Mouse (Mus musculus): Measurements from ENCODE around the gene Acp7. TPM values are rescaled to one million over a fixed set of nuclear protein-coding genes. Genes with fewer than 3 reads are reported as not detected.
"Not testable (repeated sequence)": the region's sequence is repeated elsewhere in the genome, so short reads cannot be mapped to it uniquely, and the experiment has no call there.

Gene Acp7
- 0.41 and 16.5 TPM in 2 replicates for polyA plus RNA-seq (2012; rRNA removed)

GRCm38 (mm10) chr7:28631073-28631472 is at the start of gene Acp7:
Gene Acp7, minus strand, starts transcription at chr7:28631332.
- no peak for TF ChIP-seq CTCF (IDR thresholded peaks at IDR 0.05; ENCODE audit: insufficient read depth, low read length)
- no peak for TF ChIP-seq POLR2A (IDR thresholded peaks at IDR 0.05; ENCODE audit: borderline replicate concordance, extremely low read depth, low read depth, low read length)
- WGBS, result 29% methylated on average over 10 of the region's 10 CpGs
- Histone ChIP-seq H3K4me1 (ENCODE audit: control insufficient read depth, insufficient read depth, low read length) (no peaks in the 10 kb centered on the region), H3K4me3 (replicated peaks; ENCODE audit: extremely low read depth, low read depth, low read length) (no peak within 1 kb of the TSS)
- DNase-seq, result no peak

GRCm38 (mm10) chr7:28677624-28678023 is 46.5 kb upstream of the Acp7 start:
- no peak overlapping the region for H3K4me3 ChIP-seq (replicated peaks; ENCODE audit: extremely low read depth, low read depth, low read length)
- WGBS, result 88% methylated on average over 8 of the region's 8 CpGs
- no peaks in the 10 kb centered on the region for H3K4me1 ChIP-seq (ENCODE audit: control insufficient read depth, insufficient read depth, low read length)
- no peak for DNase-seq
- TF ChIP-seq CTCF (IDR thresholded peaks at IDR 0.05; ENCODE audit: insufficient read depth, low read length) (no peak), POLR2A (IDR thresholded peaks at IDR 0.05; ENCODE audit: borderline replicate concordance, extremely low read depth, low read depth, low read length) (no peak)

- WGBS, result 68% methylated on average over 13 of the region's 13 CpGs
- TF ChIP-seq CTCF (IDR thresholded peaks at IDR 0.05; ENCODE audit: insufficient read depth, low read length) (no peak), POLR2A (IDR thresholded peaks at IDR 0.05; ENCODE audit: borderline replicate concordance, extremely low read depth, low read depth, low read length) (no peak)
- H3K4me1 ChIP-seq (ENCODE audit: control insufficient read depth, insufficient read depth, low read length), result no peaks in the 10 kb centered on the region
- H3K4me3 ChIP-seq (replicated peaks; ENCODE audit: extremely low read depth, low read depth, low read length), result no peak overlapping the region
- DNase-seq, result no peak
Measured at GRCm38 (mm10) chr7:28676811-28677541, 45.8 kb upstream of the Acp7 start.

DNA sequence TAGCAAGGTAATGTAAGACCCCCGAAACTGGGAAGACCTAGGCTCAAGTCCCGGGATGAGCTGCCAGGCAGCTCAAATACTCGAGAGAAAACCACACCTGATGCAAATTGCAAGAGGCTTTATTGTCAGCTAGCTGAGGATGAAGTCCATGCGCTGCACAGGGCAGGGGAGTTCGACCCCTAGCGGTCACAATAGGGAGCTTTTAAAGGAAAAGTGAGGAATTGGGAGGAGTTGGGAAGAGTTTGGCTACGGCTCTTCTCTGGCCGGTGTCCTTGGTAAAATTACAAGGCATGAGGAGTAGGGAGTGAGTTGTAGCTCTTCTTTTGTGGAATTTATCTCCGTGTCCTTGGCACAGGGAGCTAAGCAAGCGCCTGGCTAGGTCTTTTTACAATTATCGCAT is 44.6 kb upstream of the Acp7 start:
- H3K4me3 ChIP-seq (replicated peaks; ENCODE audit: extremely low read depth, low read depth, low read length), result no peak overlapping the region
- TF ChIP-seq POLR2A (IDR thresholded peaks at IDR 0.05; ENCODE audit: borderline replicate concordance, extremely low read depth, low read depth, low read length) (no peak), CTCF (IDR thresholded peaks at IDR 0.05; ENCODE audit: insufficient read depth, low read length) (peak; percentile 49)
- no peaks in the 10 kb centered on the region for H3K4me1 ChIP-seq (ENCODE audit: control insufficient read depth, insufficient read depth, low read length)
- DNase-seq, result no peak
- 39% methylated on average over 11 of the region's 11 CpGs for WGBS

GRCm38 (mm10) chr7:28674994-28675393 is 43.9 kb upstream of the Acp7 start:
- WGBS, result 60% methylated on average over 9 of the region's 9 CpGs
- no peak for TF ChIP-seq POLR2A (IDR thresholded peaks at IDR 0.05; ENCODE audit: borderline replicate concordance, extremely low read depth, low read depth, low read length)
- TF ChIP-seq CTCF (IDR thresholded peaks at IDR 0.05; ENCODE audit: insufficient read depth, low read length), result no peak
- DNase-seq, result no peak

GRCm38 (mm10) chr7:28672786-28673185 is 41.7 kb upstream of the Acp7 start:
- not testable (repeated sequence) for DNase-seq; H3K4me3 ChIP-seq (replicated peaks; ENCODE audit: extremely low read depth, low read depth, low read length); H3K4me1 ChIP-seq (ENCODE audit: control insufficient read depth, insufficient read depth, low read length)
- 63% methylated on average over 5 of the region's 5 CpGs for WGBS

More at GRCm38 (mm10) chr7:28674994-28675393, 43.9 kb upstream of the Acp7 start:
- Histone ChIP-seq H3K4me1 (ENCODE audit: control insufficient read depth, insufficient read depth, low read length) (no peaks in the 10 kb centered on the region), H3K4me3 (replicated peaks; ENCODE audit: extremely low read depth, low read depth, low read length) (no peak overlapping the region)

DNA sequence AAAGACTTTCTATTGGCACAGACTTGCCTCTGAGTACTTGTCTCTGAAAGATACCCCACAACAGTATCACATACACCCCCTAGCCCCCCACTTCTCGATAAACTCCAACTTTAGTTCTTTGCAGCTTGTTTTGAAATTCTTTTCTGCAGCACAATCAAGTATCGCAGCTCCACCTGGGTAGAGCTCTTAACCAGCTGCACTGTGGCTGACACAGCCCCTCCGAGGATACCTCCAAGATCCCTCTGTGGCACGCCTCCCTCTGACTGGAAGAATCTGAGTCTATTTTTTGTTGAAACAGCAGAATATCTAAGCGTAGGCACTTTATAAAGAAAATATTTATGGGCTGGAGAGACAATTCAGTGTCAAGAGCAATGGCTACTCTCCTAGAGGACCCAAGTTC is 41.1 kb upstream of the Acp7 start:
- DNase-seq, result no peak
- H3K4me1 ChIP-seq (ENCODE audit: control insufficient read depth, insufficient read depth, low read length), result no peaks in the 10 kb centered on the region
- WGBS, result 85% methylated on average over 5 of the region's 5 CpGs
- no peak for TF ChIP-seq POLR2A (IDR thresholded peaks at IDR 0.05; ENCODE audit: borderline replicate concordance, extremely low read depth, low read depth, low read length)
- no peak for TF ChIP-seq CTCF (IDR thresholded peaks at IDR 0.05; ENCODE audit: insufficient read depth, low read length)
- no peak overlapping the region for H3K4me3 ChIP-seq (replicated peaks; ENCODE audit: extremely low read depth, low read depth, low read length)

GRCm38 (mm10) chr7:28671172-28671571 is 40.0 kb upstream of the Acp7 start:
- no peak for TF ChIP-seq POLR2A (IDR thresholded peaks at IDR 0.05; ENCODE audit: borderline replicate concordance, extremely low read depth, low read depth, low read length)
- no peak for TF ChIP-seq CTCF (IDR thresholded peaks at IDR 0.05; ENCODE audit: insufficient read depth, low read length)
- no peak for DNase-seq
- WGBS, result 32% methylated on average over 4 of the region's 4 CpGs
- H3K4me1 ChIP-seq (ENCODE audit: control insufficient read depth, insufficient read depth, low read length), result no peaks in the 10 kb centered on the region
- no peak overlapping the region for H3K4me3 ChIP-seq (replicated peaks; ENCODE audit: extremely low read depth, low read depth, low read length)

- DNase-seq, result no peak
Measured at GRCm38 (mm10) chr7:28665620-28666579, 34.8 kb upstream of the Acp7 start.

More at GRCm38 (mm10) chr7:28665620-28666579, 34.8 kb upstream of the Acp7 start:
- H3K4me1 ChIP-seq (ENCODE audit: control insufficient read depth, insufficient read depth, low read length), result no peaks in the 10 kb centered on the region
- no peak overlapping the region for H3K4me3 ChIP-seq (replicated peaks; ENCODE audit: extremely low read depth, low read depth, low read length)
- 15% methylated on average over 15 of the region's 15 CpGs for WGBS
- TF ChIP-seq CTCF (IDR thresholded peaks at IDR 0.05; ENCODE audit: insufficient read depth, low read length) (no peak), POLR2A (IDR thresholded peaks at IDR 0.05; ENCODE audit: borderline replicate concordance, extremely low read depth, low read depth, low read length) (no peak)

All from lung, adult 2 months (tissue).